Mouse (Mus musculus): Measurements from ENCODE around the gene Rarres1. TPM values are rescaled to one million over a fixed set of nuclear protein-coding genes. Genes with fewer than 3 reads are reported as not detected.
A peak's percentile ranks its signal among the peaks of the same experiment; 100 is the strongest.

Rarres1 gene
- total and polyA plus RNA-seq, 3 experiments = not detected

GRCm38 (mm10) chr3:67514801-67515273 is 486 bp downstream of the Rarres1 start:
- Histone ChIP-seq H3K9ac (ENCODE audit: control insufficient read depth, low read depth, low read length, poor library complexity, severe bottlenecking) (no peak overlapping the region), H3K4me1 (ENCODE audit: control insufficient read depth in 1 of 2, insufficient read depth in 2 of 2, low read length in 2 of 2) (no peaks in the 10 kb centered on the region), H3K79me2 (ENCODE audit: control insufficient read depth, insufficient read depth, low read length, poor library complexity) (no peaks in the 10 kb centered on the region), H3K27me3 (ENCODE audit: control insufficient read depth in 1 of 2, insufficient read depth in 2 of 2, low read length in 2 of 2) (peaks cover 0 to 4% of the 10 kb centered on the region in 2 experiments; a peak in 3 of 4 replicates), H3K4me3 (ENCODE audit: control insufficient read depth in 1 of 2, insufficient read depth in 1 of 2, low read depth in 2 of 2, low read length in 2 of 2) (no peak overlapping the region), H3K27ac (ENCODE audit: control insufficient read depth, low read depth, low read length) (no peak overlapping the region), H3K9me3 (replicated peaks; ENCODE audit: insufficient read depth, low read length) (no peaks in the 10 kb centered on the region), H3K36me3 (ENCODE audit: control insufficient read depth in 1 of 2, insufficient read depth in 2 of 2, low read length in 2 of 2) (no peaks in the 10 kb centered on the region)
- DNase-seq (ENCODE audit: low read depth, low spot score) = no peak
- TF ChIP-seq BHLHE40 (IDR thresholded peaks at IDR 0.05; ENCODE audit: borderline replicate concordance, low read depth, low read length) = no peak
- no peak for TF ChIP-seq POLR2A (IDR thresholded peaks at IDR 0.05; ENCODE audit: control insufficient read depth in 1 of 2, insufficient read depth in 1 of 2, low read depth in 1 of 2, low read length in 2 of 2, poor library complexity in 1 of 2)
- no peak for TF ChIP-seq MAX (IDR thresholded peaks at IDR 0.05; ENCODE audit: low read length)
- TF ChIP-seq GATA1 (IDR thresholded peaks at IDR 0.05; ENCODE audit: low read depth, low read length) = no peak
- no peak for TF ChIP-seq SMC3 (IDR thresholded peaks at IDR 0.05; ENCODE audit: low read depth, low read length)
- TF ChIP-seq MXI1 (IDR thresholded peaks at IDR 0.05; ENCODE audit: low read depth, low read length) = no peak
- no peak for TF ChIP-seq MYB (IDR thresholded peaks at IDR 0.05; ENCODE audit: low read depth, low read length)
- TF ChIP-seq NRF1 (IDR thresholded peaks at IDR 0.05; ENCODE audit: insufficient read depth, low read depth, low read length, poor library complexity, severe bottlenecking) = no peak
- TF ChIP-seq TCF12 (IDR thresholded peaks at IDR 0.05; ENCODE audit: low read depth, low read length) = no peak
- TF ChIP-seq RAD21 (IDR thresholded peaks at IDR 0.05; ENCODE audit: low read depth, low read length) = no peak
- TF ChIP-seq EP300 (IDR thresholded peaks at IDR 0.05; ENCODE audit: low read depth in 1 of 2, low read length in 2 of 2) = no peak
- no peak for TF ChIP-seq ZC3H11A (IDR thresholded peaks at IDR 0.05; ENCODE audit: low read depth, low read length)
- no peak for TF ChIP-seq MEF2A (IDR thresholded peaks at IDR 0.05; ENCODE audit: extremely low read depth, insufficient replicate concordance, low read depth, low read length, poor library complexity, severe bottlenecking)

- peaks cover 0 to 7% of the 10 kb centered on the region in 2 experiments; a peak in 3 of 4 replicates for H3K27me3 ChIP-seq (ENCODE audit: control insufficient read depth in 1 of 2, insufficient read depth in 2 of 2, low read length in 2 of 2)
- peak; percentile 80 for TF ChIP-seq ZC3H11A (IDR thresholded peaks at IDR 0.05; ENCODE audit: low read depth, low read length)
- peak; percentile 62 to 90 (median 77) for TF ChIP-seq CTCF (IDR thresholded peaks at IDR 0.05 in 2 of 3, conservative IDR thresholded peaks at IDR 0.05 in 1 of 3; ENCODE audit: control insufficient read depth in 1 of 3, insufficient read depth in 1 of 3, low read depth in 2 of 3, low read length in 3 of 3, poor library complexity in 1 of 3, severe bottlenecking in 1 of 3)
- TF ChIP-seq MXI1 (IDR thresholded peaks at IDR 0.05; ENCODE audit: low read depth, low read length) = no peak
- TF ChIP-seq SMC3 (IDR thresholded peaks at IDR 0.05; ENCODE audit: low read depth, low read length) = peak; percentile 93
- no peak for TF ChIP-seq USF2 (IDR thresholded peaks at IDR 0.05; ENCODE audit: borderline replicate concordance in 1 of 2, insufficient read depth in 1 of 2, low read depth in 1 of 2, low read length in 2 of 2)
- peak; percentile 86 for TF ChIP-seq RAD21 (IDR thresholded peaks at IDR 0.05; ENCODE audit: low read depth, low read length)
- peak; percentile 79 for DNase-seq (ENCODE audit: low read depth, low spot score)
Observed at GRCm38 (mm10) chr3:67512807-67513206, 2.5 kb downstream of the Rarres1 start.

More at GRCm38 (mm10) chr3:67512807-67513206, 2.5 kb downstream of the Rarres1 start:
- H3K27ac ChIP-seq (ENCODE audit: control insufficient read depth, low read depth, low read length) = no peak overlapping the region
- no peaks in the 10 kb centered on the region for H3K36me3 ChIP-seq (ENCODE audit: control insufficient read depth in 1 of 2, insufficient read depth in 2 of 2, low read length in 2 of 2)
- no peaks in the 10 kb centered on the region for H3K4me1 ChIP-seq (ENCODE audit: control insufficient read depth in 1 of 2, insufficient read depth in 2 of 2, low read length in 2 of 2)
- H3K9me3 ChIP-seq (replicated peaks; ENCODE audit: insufficient read depth, low read length) = no peaks in the 10 kb centered on the region
- H3K79me2 ChIP-seq (ENCODE audit: control insufficient read depth, insufficient read depth, low read length, poor library complexity) = no peaks in the 10 kb centered on the region
- H3K9ac ChIP-seq (ENCODE audit: control insufficient read depth, low read depth, low read length, poor library complexity, severe bottlenecking) = no peak overlapping the region
- H3K4me3 ChIP-seq (ENCODE audit: control insufficient read depth in 1 of 2, insufficient read depth in 1 of 2, low read depth in 2 of 2, low read length in 2 of 2) = no peak overlapping the region
